Mouse (Mus musculus) limb, embryonic 14.5 days (tissue): ENCODE results near the gene BC030867. TPM values are rescaled to one million over a fixed set of nuclear protein-coding genes. Genes with fewer than 3 reads are reported as not detected.
A peak's percentile ranks its signal among the peaks of the same experiment; 100 is the strongest.

ENCODE experiments used
- ATAC-seq: fragments of 200-750 bp; cut with Nextera tagmentation; 2 replicates; pipeline ENCODE4 v1.8.0; 2017; ENCODE audit warnings: low read depth, moderate number of reproducible peaks, moderate TSS enrichment; ENCODE audit not compliant: low FRiP score
- DNase-seq: peaks from one replicate; pipeline ENCODE4 v3.0.0-alpha.2; 2015; ENCODE audit warnings: low spot score
- H3K27ac ChIP-seq: fragments of 300-500 bp; sonication (generic); replicated peaks from 2 replicates; pipeline ENCODE4 v1.5.1; 2014; ENCODE audit warnings: low read depth, mild to moderate bottlenecking, low read length, moderate library complexity, mixed read lengths
- H3K27me3 ChIP-seq: fragments of 300-500 bp; sonication (generic); 2 replicates; pipeline ENCODE4 v1.6.1; 2014; ENCODE audit warnings: low read length, mixed read lengths; ENCODE audit not compliant: control insufficient read depth, insufficient read depth
- H3K36me3 ChIP-seq: fragments of 300-500 bp; sonication (generic); 2 replicates; pipeline ENCODE4 v1.6.1; 2014; ENCODE audit warnings: mild to moderate bottlenecking, low read length, moderate library complexity, mixed read lengths; ENCODE audit not compliant: control insufficient read depth, insufficient read depth
- H3K4me1 ChIP-seq: fragments of 300-500 bp; sonication (generic); 2 replicates; pipeline ENCODE4 v1.6.1; 2014; ENCODE audit warnings: antibody characterized with exemption, low read length, mixed read lengths; ENCODE audit not compliant: control insufficient read depth, insufficient read depth
- H3K4me2 ChIP-seq: fragments of 300-500 bp; sonication (generic); replicated peaks from 2 replicates; pipeline ENCODE4 v1.6.1; 2014; ENCODE audit warnings: low read depth, mild to moderate bottlenecking, low read length, moderate library complexity; ENCODE audit not compliant: severe bottlenecking
- H3K4me3 ChIP-seq: fragments of 300-500 bp; sonication (generic); replicated peaks from 2 replicates; pipeline ENCODE4 v1.5.1; 2014; ENCODE audit warnings: low read length
- H3K9ac ChIP-seq: fragments of 300-500 bp; sonication (generic); 2 replicates; pipeline ENCODE4 v1.6.1; 2014; ENCODE audit warnings: mild to moderate bottlenecking, low read depth, low read length, moderate library complexity; ENCODE audit not compliant: severe bottlenecking
- H3K9me3 ChIP-seq: fragments of 300-500 bp; sonication (generic); 2 replicates; pipeline ENCODE4 v1.6.1; 2016; ENCODE audit warnings: low read length; ENCODE audit not compliant: control insufficient read depth
- POLR2A ChIP-seq: fragments of 200-500 bp; IDR thresholded peaks from 2 replicates; pipeline ENCODE4 v1.8.0; 2012; ENCODE audit warnings: inconsistent platforms, mild to moderate bottlenecking, moderate library complexity, borderline replicate concordance; ENCODE audit not compliant: insufficient read depth, insufficient read length; ENCODE audit errors: extremely low read depth
- WGBS: fragments of 180-500 bp; shearing (Covaris S2); extraction: QIAGEN DNeasy Blood & Tissue Kit; methylation state at CpG from one replicate; pipeline ENCODE4 v1.1.7; 2014; 5-methylcytosine and 5-hydroxymethylcytosine counted together
- polyA plus RNA-seq, 2 experiments: library from polyadenylated mRNA; depleted of rRNA in 1 of 2; stranded (reverse) in 1 of 2; unstranded in 1 of 2; fragments of >200 nt; fragmentation: Nextera tagmentation in 1 of 2; extraction: Ambion mirVana in 1 of 2; gene quantifications; 2 replicates each; pipeline versions ENCODE4 v1.2.1 to v1.2.3; 2012 to 2014

The BC030867 gene
- polyA plus RNA-seq, 2 experiments, result 11.9 to 14.2 TPM

DNA sequence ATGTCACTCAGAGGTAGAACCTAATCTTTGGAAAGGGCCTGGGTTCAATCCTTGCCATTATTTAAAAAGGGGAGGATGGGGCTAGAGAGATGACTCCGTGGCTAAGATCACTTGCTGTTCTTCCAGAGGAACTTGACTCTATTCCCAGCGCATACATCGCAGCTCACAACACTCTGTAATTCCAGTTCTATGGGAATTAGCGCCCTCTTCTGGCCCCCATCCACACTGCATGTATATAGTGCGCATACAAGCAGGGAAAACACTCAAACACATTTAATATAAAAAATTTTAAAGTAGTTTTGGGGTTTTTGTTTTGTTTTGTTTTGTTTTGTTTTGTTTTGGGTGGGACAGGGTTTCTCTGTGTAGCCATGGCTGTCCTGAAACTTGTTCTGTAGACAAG, 6.8 kb upstream of the BC030867 start:
- DNase-seq (no peak), ATAC-seq (no peak)
- H3K4me2 ChIP-seq, result no peak overlapping the region
- no peaks in the 10 kb centered on the region for H3K36me3 ChIP-seq
- no peak overlapping the region for H3K9ac ChIP-seq
- no peak overlapping the region for H3K27ac ChIP-seq
- H3K27me3 ChIP-seq, result no peaks in the 10 kb centered on the region
- no peaks in the 10 kb centered on the region for H3K9me3 ChIP-seq
- peaks cover 13% of the 10 kb centered on the region; the same call in 1 of the 2 replicates for H3K4me1 ChIP-seq
- 63% methylated on average over 5 of the region's 5 CpGs for WGBS
- H3K4me3 ChIP-seq, result no peak overlapping the region
- TF ChIP-seq POLR2A, result no peak

DNA sequence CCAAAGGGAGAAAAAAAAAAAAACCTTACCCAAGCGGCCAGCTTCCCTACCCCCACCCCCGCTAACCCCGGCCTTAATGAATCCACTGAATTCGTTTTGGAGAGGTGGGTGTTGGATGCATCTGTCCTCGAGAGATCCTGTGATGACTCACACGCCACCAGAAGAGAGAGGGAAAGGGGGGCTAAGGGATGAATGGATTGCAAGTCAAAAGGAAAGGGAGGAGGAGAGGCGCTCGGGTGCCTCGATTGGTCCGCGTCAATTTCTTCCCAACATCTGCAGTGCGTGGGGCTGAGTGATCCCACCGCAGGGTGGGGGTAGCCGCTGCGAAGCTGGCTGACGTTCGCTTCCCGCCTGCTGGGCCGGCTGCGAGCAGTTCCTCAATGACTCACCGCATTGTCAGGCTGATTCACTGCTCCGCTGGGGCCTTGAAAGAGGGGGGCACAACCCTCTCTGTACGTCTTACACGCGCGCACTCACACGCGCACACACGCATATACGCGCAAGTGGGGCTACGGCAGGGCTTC, 3.7 kb upstream of the BC030867 start:
- Histone ChIP-seq H3K27me3 (no peaks in the 10 kb centered on the region), H3K27ac (peak overlapping the region; percentile 65), H3K4me2 (peak overlapping the region; percentile 84), H3K36me3 (no peaks in the 10 kb centered on the region), H3K4me3 (peak overlapping the region; percentile 34), H3K4me1 (peaks cover 19% of the 10 kb centered on the region; the same call in 1 of the 2 replicates), H3K9me3 (no peaks in the 10 kb centered on the region), H3K9ac (peak overlapping the region; percentile 50)
- ATAC-seq (peak; percentile 83), DNase-seq (peak; percentile 88)
- TF ChIP-seq POLR2A, result no peak
- under 1% methylated on average over 32 of the region's 32 CpGs for whole genome bisulfite sequencing

- no peak for TF ChIP-seq POLR2A
- H3K27me3 ChIP-seq, result no peaks in the 10 kb centered on the region
- H3K4me3 ChIP-seq, result peak overlapping the region; percentile 34
- H3K27ac ChIP-seq, result peak overlapping the region; percentile 65
- peak overlapping the region; percentile 84 for H3K4me2 ChIP-seq
- H3K4me1 ChIP-seq, result peaks cover 19% of the 10 kb centered on the region; the same call in 1 of the 2 replicates
- DNase-seq, result peak; percentile 51
- H3K9me3 ChIP-seq, result no peaks in the 10 kb centered on the region
- no peaks in the 10 kb centered on the region for H3K36me3 ChIP-seq
- peak overlapping the region; percentile 50 for H3K9ac ChIP-seq
- ATAC-seq, result peak; percentile 27; the same call in 1 of the 2 replicates
- WGBS, result 42% methylated on average over 14 of the region's 14 CpGs
These were observed 3.0 kb upstream of the BC030867 start for GRCm38 (mm10) chr11:102245581-102246272.

- DNase-seq (no peak), ATAC-seq (no peak)
- Histone ChIP-seq H3K4me3 (no peak overlapping the region), H3K27ac (peak overlapping the region; percentile 65; the same call in 1 of the 2 replicates), H3K4me2 (no peak overlapping the region), H3K36me3 (0 out of 2 replicates have a peak, but pooled peaks cover 1% of the 10 kb centered on the region), H3K9me3 (no peaks in the 10 kb centered on the region), H3K4me1 (peaks cover 19% of the 10 kb centered on the region; the same call in 1 of the 2 replicates), H3K27me3 (no peaks in the 10 kb centered on the region), H3K9ac (no peak overlapping the region)
- no peak for TF ChIP-seq POLR2A
- 76% methylated on average over 6 of the region's 6 CpGs for WGBS
These were observed 2.4 kb upstream of the BC030867 start for GRCm38 (mm10) chr11:102246273-102246635.

DNA sequence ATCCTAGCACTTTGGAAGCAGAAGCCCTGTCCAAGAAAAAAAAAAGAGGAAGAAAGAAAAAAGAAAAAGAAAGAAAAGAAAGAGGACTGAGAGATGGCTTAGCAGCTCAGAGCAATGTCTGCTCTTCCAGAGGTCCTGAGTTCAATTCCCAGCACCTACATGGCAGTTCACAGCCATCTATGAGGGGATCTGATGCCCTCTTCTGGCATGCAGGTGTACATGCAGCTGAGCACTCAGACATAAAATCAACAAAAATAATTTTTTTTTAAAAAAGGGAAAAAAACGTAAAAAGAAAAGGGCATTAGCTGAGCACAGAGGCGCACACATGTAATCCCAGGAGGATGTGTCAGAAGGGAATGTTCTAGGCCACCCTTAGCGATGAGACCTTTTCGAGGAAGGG, 1.8 kb upstream of the BC030867 start:
- no peak overlapping the region for H3K27ac ChIP-seq
- DNase-seq, result no peak
- no peaks in the 10 kb centered on the region for H3K9me3 ChIP-seq
- H3K4me2 ChIP-seq, result no peak overlapping the region
- H3K9ac ChIP-seq, result no peak overlapping the region
- H3K36me3 ChIP-seq, result 0 out of 2 replicates have a peak, but pooled peaks cover 6% of the 10 kb centered on the region
- WGBS, result 87% methylated on average over 4 of the region's 4 CpGs
- H3K4me1 ChIP-seq, result peaks cover 19% of the 10 kb centered on the region; the same call in 1 of the 2 replicates
- ATAC-seq, result no peak
- no peak overlapping the region for H3K4me3 ChIP-seq
- TF ChIP-seq POLR2A, result no peak
- H3K27me3 ChIP-seq, result no peaks in the 10 kb centered on the region
